In the genomic region with DNA sequence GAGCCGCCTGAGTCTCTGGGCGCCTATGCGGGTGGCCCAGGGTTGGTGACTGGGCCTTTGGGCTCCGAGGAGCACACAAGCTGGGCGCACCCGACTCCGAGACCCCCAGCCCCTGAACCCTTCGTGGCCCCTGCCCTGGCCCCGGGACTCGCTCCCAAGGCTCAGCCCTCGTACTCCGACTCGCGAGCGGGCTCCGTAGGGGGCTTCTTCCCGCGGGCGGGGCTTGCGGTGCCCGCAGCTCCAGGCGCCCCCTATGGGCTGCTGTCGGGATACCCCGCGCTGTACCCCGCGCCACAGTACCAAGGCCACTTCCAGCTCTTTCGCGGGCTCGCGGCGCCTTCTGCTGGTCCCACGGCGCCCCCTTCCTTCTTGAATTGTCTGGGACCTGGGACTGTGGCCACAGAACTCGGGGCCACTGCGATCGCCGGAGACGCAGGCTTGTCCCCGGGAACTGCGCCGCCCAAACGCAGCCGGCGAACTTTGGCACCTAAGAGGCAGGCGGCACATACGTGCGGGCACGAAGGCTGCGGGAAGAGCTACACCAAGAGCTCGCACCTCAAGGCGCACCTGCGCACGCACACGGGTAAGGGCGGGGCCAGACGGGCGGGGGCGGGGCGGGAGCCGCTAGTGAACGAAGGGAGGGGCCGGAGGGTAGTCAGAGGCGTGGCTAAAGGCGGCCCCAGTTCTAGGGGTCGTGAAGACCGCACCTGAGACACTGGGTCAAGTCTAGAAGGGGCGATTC, we compare ENCODE assay signal across 8 mouse cellular contexts. TPM values are rescaled to one million over a fixed set of nuclear protein-coding genes. Genes with fewer than 3 reads are reported as not detected.
A peak's percentile ranks its signal among the peaks of the same experiment; 100 is the strongest.
DNase-seq lines count a peak whose midpoint lies in the region; ATAC-seq and TF ChIP-seq lines count a peak whose summit lies in the region.

No protein-coding gene starts in this region.

- H3K27ac ChIP-seq in cortical plate, adult 2 months (ENCODE audit: insufficient read depth, low read length), result no peak overlapping the region

- TF ChIP-seq POLR2A in cortical plate, adult 2 months (IDR thresholded peaks at IDR 0.05; ENCODE audit: extremely low read depth, insufficient read depth, low read length), result no peak

- DNase-seq in adipocyte (ENCODE audit: low spot score), result peak; percentile 81
- DNase-seq in gastrocnemius, adult 8-10 months (ENCODE audit: low spot score in 2 of 2), result peak; percentile 90 to 92
- peak; percentile 90 for DNase-seq in induced T-regulatory cell, adult 2 months (ENCODE audit: low read depth)
- peak; percentile 84 to 89 for DNase-seq in left cerebral cortex, adult 8-10 months (ENCODE audit: low spot score in 2 of 2)
- DNase-seq in right cerebral cortex, adult 18-20 months, result peak; percentile 91
- peak; percentile 92 for DNase-seq in urinary bladder, adult 2 months (ENCODE audit: low spot score)

- H3K4me3 ChIP-seq in cortical plate, adult 2 months (ENCODE audit: insufficient read depth, low read length), result peak overlapping the region; percentile 39

- peak; percentile 49 for TF ChIP-seq CTCF in cortical plate, adult 2 months (IDR thresholded peaks at IDR 0.05; ENCODE audit: extremely low read depth, insufficient read depth, low read length)

- peak; percentile 94 for ATAC-seq in megakaryocyte, adult 5-6 weeks (ENCODE audit: poor library complexity, severe bottlenecking)

- H3K4me1 ChIP-seq in cortical plate, adult 2 months (ENCODE audit: control insufficient read depth, insufficient read depth, low read length), result peaks cover 1% of the 10 kb centered on the region; the same call in 1 of the 2 replicates

RNA-seq across cellular contexts. Expression of a gene that starts 1.4 kb away (rescaled TPM):
- polyA plus RNA-seq in cortical plate, adult 2 months (2012; rRNA removed), result 0.23 and 0.35 TPM in 2 replicates
- total RNA-seq in gastrocnemius, adult 8-10 months (2022), result not detected
- not detected for total RNA-seq in left cerebral cortex, adult 8-10 months (2022)
- total RNA-seq in megakaryocyte, adult 5-6 weeks (2015), result 2.0 and 5.2 TPM in 2 replicates
- total RNA-seq in megakaryocyte, adult 5-6 weeks (2017), result 1.8 and 8.7 TPM in 2 replicates
- polyA plus RNA-seq in urinary bladder, adult 2 months (2012; rRNA removed), result 0.15 TPM in 2 replicates

RNA-seq across cellular contexts. Expression of a gene that starts 5.3 kb away (rescaled TPM):
- polyA plus RNA-seq in cortical plate, adult 2 months (2012; rRNA removed), result 6.1 and 6.7 TPM in 2 replicates
- total RNA-seq in gastrocnemius, adult 8-10 months (2022), result 1 to 10 TPM; 3.7 to 8.0 (median 6.1) TPM
- 10 to 100 TPM in 1 of 4 experiments, 1 to 10 TPM in 3; 5.0 to 12.2 (median 7.1) TPM for total RNA-seq in left cerebral cortex, adult 8-10 months (2022)
- total RNA-seq in megakaryocyte, adult 5-6 weeks (2015), result 15.2 and 30.1 TPM in 2 replicates
- total RNA-seq in megakaryocyte, adult 5-6 weeks (2017), result 27.4 and 39.0 TPM in 2 replicates
- 18.4 and 20.4 TPM in 2 replicates for polyA plus RNA-seq in urinary bladder, adult 2 months (2012; rRNA removed)

RNA-seq across cellular contexts. Expression of a gene that starts 9.4 kb away (rescaled TPM):
- polyA plus RNA-seq in cortical plate, adult 2 months (2012; rRNA removed), result 81.5 and 91.9 TPM in 2 replicates
- 10 to 100 TPM; 29.4 to 43.6 (median 36.2) TPM for total RNA-seq in gastrocnemius, adult 8-10 months (2022)
- 10 to 100 TPM; 29.8 to 43.0 (median 36.5) TPM for total RNA-seq in left cerebral cortex, adult 8-10 months (2022)
- total RNA-seq in megakaryocyte, adult 5-6 weeks (2015), result 7.4 and 8.8 TPM in 2 replicates
- total RNA-seq in megakaryocyte, adult 5-6 weeks (2017), result 9.7 and 11.9 TPM in 2 replicates
- 31.4 and 33.1 TPM in 2 replicates for polyA plus RNA-seq in urinary bladder, adult 2 months (2012; rRNA removed)

RNA-seq across cellular contexts. Expression of a gene that starts 31.2 kb away (rescaled TPM):
- 3.7 and 4.2 TPM in 2 replicates for polyA plus RNA-seq in cortical plate, adult 2 months (2012; rRNA removed)
- 1 to 10 TPM in 2 of 4 experiments, under 1 TPM in 2; 0.82 to 2.5 (median 1.5) TPM for total RNA-seq in gastrocnemius, adult 8-10 months (2022)
- 1 to 10 TPM; 6.3 to 8.0 (median 6.8) TPM for total RNA-seq in left cerebral cortex, adult 8-10 months (2022)
- total RNA-seq in megakaryocyte, adult 5-6 weeks (2015), result 67.7 and 97.1 TPM in 2 replicates
- 46.2 and 47.5 TPM in 2 replicates for total RNA-seq in megakaryocyte, adult 5-6 weeks (2017)
- polyA plus RNA-seq in urinary bladder, adult 2 months (2012; rRNA removed), result 2.8 and 3.2 TPM in 2 replicates

RNA-seq across cellular contexts. Expression of a gene that starts 34.1 kb away (rescaled TPM):
- 76.0 and 79.7 TPM in 2 replicates for polyA plus RNA-seq in cortical plate, adult 2 months (2012; rRNA removed)
- total RNA-seq in gastrocnemius, adult 8-10 months (2022), result under 1 TPM in 1 of 4 experiments, not detected in 3; 0.07 TPM
- total RNA-seq in left cerebral cortex, adult 8-10 months (2022), result 10 to 100 TPM; 69.1 to 76.7 (median 74.1) TPM
- 0.02 TPM in 1 of 2 replicates, not detected in the other for total RNA-seq in megakaryocyte, adult 5-6 weeks (2015)
- total RNA-seq in megakaryocyte, adult 5-6 weeks (2017), result 0.07 and 0.08 TPM in 2 replicates
- 0.17 and 0.19 TPM in 2 replicates for polyA plus RNA-seq in urinary bladder, adult 2 months (2012; rRNA removed)
